Mouse (Mus musculus): ENCODE results near the gene Fam83g. TPM values are rescaled to one million over a fixed set of nuclear protein-coding genes. Genes with fewer than 3 reads are reported as not detected.

The Fam83g gene
- total RNA-seq, 2 experiments from 2014 or later: 0.14 TPM; not detected in 1

Other genes starting within 250 kb of the Fam83g start
- under 1 TPM; 0.26 to 0.53 TPM for gene Rnf112, start 230.0 kb upstream of the Fam83g start, total RNA-seq (2021)
- gene Mfap4, start 198.7 kb upstream of the Fam83g start, total RNA-seq (2021): 10 to 100 TPM; 43.3 to 50.0 TPM
- gene Mapk7, start 189.7 kb upstream of the Fam83g start, total RNA-seq (2021): 1 to 10 TPM; 6.0 to 7.7 TPM
- gene B9d1, start 178.9 kb upstream of the Fam83g start, total RNA-seq (2021): 10 to 100 TPM in 1 of 2 experiments, 1 to 10 TPM in 1; 8.4 to 10.4 TPM
- 10 to 100 TPM; 23.7 to 27.0 TPM for gene Epn2, start 104.4 kb upstream of the Fam83g start, total RNA-seq (2021)
- gene Grap, start 30.8 kb upstream of the Fam83g start, total RNA-seq (2021): 10 to 100 TPM; 11.4 to 13.0 TPM
- gene Slc5a10, start 36.7 kb downstream of the Fam83g start, total RNA-seq (2021): not detected
- 1 to 10 TPM; 6.8 TPM for gene Prpsap2, start 78.0 kb downstream of the Fam83g start, total RNA-seq (2021)
- gene Ulk2, start 171.0 kb downstream of the Fam83g start, total RNA-seq (2021): 10 to 100 TPM; 46.3 to 51.6 TPM
- 10 to 100 TPM; 14.1 to 14.5 TPM for gene Akap10, start 246.2 kb downstream of the Fam83g start, total RNA-seq (2021)

Measured in heart, postnatal 25 days (tissue).